Mouse (Mus musculus): ENCODE measurements around the gene Zfp148.

DNA sequence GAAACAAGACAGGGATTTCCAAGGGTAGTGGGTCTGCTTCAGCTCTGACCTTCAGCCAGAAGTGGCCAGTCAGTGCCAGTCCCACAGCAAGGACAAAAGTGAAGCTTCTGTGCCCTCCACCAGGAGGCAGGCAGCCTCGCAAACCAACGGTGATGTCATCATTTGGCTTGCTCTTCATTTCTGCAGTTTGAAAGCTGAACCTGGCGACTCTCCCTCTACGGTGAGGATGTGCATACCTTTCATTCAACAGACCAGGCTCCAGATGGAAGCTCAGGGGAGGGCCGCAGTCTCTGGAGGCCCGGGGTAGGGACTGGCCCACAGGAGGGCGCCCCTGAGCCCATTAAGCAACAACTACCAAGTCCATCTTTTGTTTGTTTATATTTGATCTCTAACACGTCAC lies 43.5 kb upstream of the Zfp148 start:
- TF ChIP-seq CTCF (IDR thresholded peaks at IDR 0.05) (peak; percentile 80), EP300 (IDR thresholded peaks at IDR 0.05) (no peak)
